Mouse (Mus musculus): ENCODE measurements at regions not wholly inside any gene's neighbourhood (a gene's known extent, or its start where the extent isn't known, plus 50 kb on each side); places are given as distances from the start of the nearest gene placed in this dataset.

DNA sequence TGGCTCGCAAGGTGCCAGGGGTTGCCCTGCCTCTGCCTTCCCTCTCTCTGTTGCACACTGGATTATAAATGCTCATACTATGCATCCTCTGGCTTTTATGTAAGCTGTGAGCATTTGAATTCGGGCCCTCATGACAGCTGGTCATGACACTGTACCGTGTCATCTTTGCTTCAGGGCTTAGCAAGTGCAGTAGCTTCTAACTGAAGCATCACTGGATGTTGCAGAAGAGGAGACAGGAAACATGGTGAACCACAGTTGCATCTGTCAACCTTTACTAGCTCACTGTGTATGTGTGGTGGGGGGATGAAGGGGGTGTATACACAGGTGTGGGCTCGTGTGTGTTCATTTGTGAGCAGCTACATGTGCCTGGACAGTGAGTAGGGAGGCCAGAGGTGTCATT, 216.1 kb upstream of the Stt3b start:
- TF ChIP-seq POLR2A (IDR thresholded peaks at IDR 0.05; ENCODE audit: insufficient read length, low read depth) (no peak), E2F4 (IDR thresholded peaks at IDR 0.05; ENCODE audit: insufficient read depth) (no peak), USF1 (IDR thresholded peaks at IDR 0.05; ENCODE audit: low read depth) (no peak)

All from myocyte (in vitro differentiated cells).